In the genomic region with DNA sequence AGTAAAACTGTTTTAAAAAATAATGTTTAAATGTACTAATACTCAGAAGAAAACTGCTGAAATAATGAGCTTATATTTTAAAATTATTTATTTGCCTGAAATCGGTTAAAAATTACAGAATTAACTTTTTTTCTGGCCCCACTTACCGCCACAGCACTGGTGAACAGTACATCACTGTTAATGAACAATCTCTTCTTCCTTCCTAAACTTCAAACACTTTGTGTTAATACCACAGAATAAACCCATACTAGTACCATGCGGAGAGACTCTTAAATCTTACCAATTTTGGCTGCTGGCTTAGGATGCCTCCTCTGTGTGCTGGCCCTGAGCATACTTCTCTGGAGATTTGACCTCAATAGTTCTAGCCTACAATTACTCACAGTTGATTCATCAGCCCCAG, we compare ENCODE assay signal across 25 mouse cellular contexts. TPM values are rescaled to one million over a fixed set of nuclear protein-coding genes. Genes with fewer than 3 reads are reported as not detected.
"Had no signal": no experiment of that assay in that cellular context is flagged by ENCODE, and none has a peak within 500 bp of the region (broad histone marks: within the 10 kb centered on the region; RNA-seq: fewer than 3 reads in every experiment).

No protein-coding gene starts in this region.

- H3K4me2 ChIP-seq: heart, embryonic 12.5 days; hindbrain, embryonic 12.5 days; hindbrain, embryonic 14.5 days; intestine, embryonic 15.5 days; limb, embryonic 12.5 days; liver, embryonic 12.5 days had no signal

- H3K36me3 ChIP-seq: heart, embryonic 10.5 days; heart, embryonic 12.5 days; hindbrain, embryonic 10.5 days; hindbrain, embryonic 12.5 days; intestine, embryonic 15.5 days; limb, embryonic 10.5 days; limb, embryonic 12.5 days; liver, embryonic 12.5 days had no signal

- H3K4me3 ChIP-seq: gastrocnemius, adult 2 months; heart, embryonic 10.5 days; heart, embryonic 12.5 days; hindbrain, embryonic 10.5 days; hindbrain, embryonic 12.5 days; intestine, embryonic 15.5 days; layer of hippocampus, adult 2 months; left cerebral cortex, adult 2 months; limb, embryonic 10.5 days; limb, embryonic 12.5 days; liver, embryonic 12.5 days had no signal

- H3K9ac ChIP-seq: heart, embryonic 12.5 days; hindbrain, embryonic 12.5 days; hindbrain, embryonic 14.5 days; intestine, embryonic 15.5 days; limb, embryonic 12.5 days; liver, embryonic 12.5 days; liver, embryonic 14.5 days had no signal

- H3K9me3 ChIP-seq: heart, embryonic 10.5 days; heart, embryonic 12.5 days; hindbrain, embryonic 10.5 days; hindbrain, embryonic 12.5 days; intestine, embryonic 15.5 days; limb, embryonic 10.5 days; limb, embryonic 12.5 days; liver, embryonic 12.5 days had no signal

- H3K4me1 ChIP-seq: heart, embryonic 12.5 days; limb, embryonic 12.5 days had no signal

- ATAC-seq: hindbrain, embryonic 16.5 days; inflammation-experienced regulatory T-cells, adult 6 months; intestine, embryonic 15.5 days; intestine, postnatal 0 days; liver, embryonic 12.5 days had no signal

- DNase-seq: gastrocnemius, adult 2 months; gastrocnemius, postnatal 10 days; gastrocnemius, postnatal 25 days; heart, adult 18-20 months; heart, postnatal 10 days; heart, postnatal 4 days; kidney, adult 18-20 months; kidney, postnatal 10 days; kidney, postnatal 25 days; kidney, postnatal 4 days had no signal

- H3K27me3 ChIP-seq: heart, embryonic 12.5 days; liver, embryonic 12.5 days had no signal

- H3K27ac ChIP-seq: gastrocnemius, adult 2 months; heart, embryonic 10.5 days; hindbrain, embryonic 10.5 days; hindbrain, embryonic 12.5 days; hindbrain, embryonic 14.5 days; intestine, embryonic 15.5 days; layer of hippocampus, adult 2 months; left cerebral cortex, adult 2 months; limb, embryonic 10.5 days; limb, embryonic 12.5 days; liver, embryonic 12.5 days; liver, embryonic 14.5 days had no signal

RNA-seq across cellular contexts. Expression of gene Slc25a21, which starts 4.6 kb away (rescaled TPM):
- polyA plus RNA-seq: inflammation-experienced regulatory T-cells, adult 6 months had no signal
